Mouse (Mus musculus) right cerebral cortex, adult 2 months (tissue): ENCODE measurements around the gene Rgs13.
"Not testable (repeated sequence)": the region's sequence is repeated elsewhere in the genome, so short reads cannot be mapped to it uniquely, and the experiment has no call there.

ENCODE experiments used
- DNase-seq, 2 experiments: peaks; one replicate each; pipeline ENCODE4 v3.0.0; 2021 to 2022; ENCODE audit warnings: low spot score in 2 of 2

Gene Rgs13

DNA sequence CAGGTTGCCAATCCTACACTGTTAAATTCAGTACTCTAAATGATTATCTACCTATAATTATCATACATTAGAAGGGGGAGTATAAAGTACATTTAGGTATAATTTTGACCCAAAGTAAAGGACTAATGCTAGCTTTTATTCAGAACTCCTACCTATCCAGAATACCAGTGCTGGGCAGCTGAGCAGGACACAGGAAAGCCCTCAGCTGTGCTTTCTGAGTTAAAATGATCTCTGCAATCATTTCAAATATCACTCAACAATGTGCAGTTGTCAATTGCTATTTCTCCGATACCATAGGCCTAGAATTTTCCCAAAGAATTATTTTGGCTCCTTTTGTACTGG, 25.0 kb downstream of the Rgs13 start:
- DNase-seq, result no peak

DNA sequence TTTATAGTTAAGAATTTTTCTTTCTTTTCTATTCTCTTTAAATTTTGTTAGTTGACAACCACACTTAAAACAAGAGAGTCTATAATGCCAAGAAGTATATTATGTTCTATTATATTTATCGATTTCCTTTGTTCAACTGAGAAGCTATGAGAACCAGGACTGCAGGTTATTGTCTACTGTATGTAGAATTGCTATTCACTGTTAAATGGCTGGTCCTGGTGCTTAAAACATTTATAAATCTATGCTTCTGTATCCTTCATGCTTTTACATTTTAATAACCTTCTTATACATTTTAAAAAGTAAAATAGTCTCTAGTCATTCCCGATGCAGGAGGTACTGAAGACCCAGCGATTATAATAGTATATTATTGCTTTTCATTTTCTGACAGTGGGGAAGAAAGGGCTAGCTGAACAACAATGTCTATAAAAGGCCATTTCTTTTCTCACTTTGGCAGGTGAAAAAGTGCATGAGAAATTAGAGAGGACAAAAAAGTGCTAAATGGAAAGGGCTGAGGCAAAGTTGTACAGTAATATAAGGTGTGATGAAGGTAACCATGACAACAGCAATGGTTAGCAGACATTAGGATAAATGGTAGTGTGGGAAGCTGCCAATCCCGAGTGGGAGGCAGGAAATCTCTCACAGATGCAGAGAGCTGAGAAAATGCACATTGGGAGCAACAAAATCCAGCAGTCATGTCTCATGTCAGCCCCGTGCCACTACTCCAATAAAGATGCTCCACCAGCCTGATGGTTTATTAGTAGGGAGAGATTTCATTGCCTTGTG, 25.6 kb downstream of the Rgs13 start:
- DNase-seq, result peak; percentile 59 to 67

- no peak for DNase-seq
Measured at GRCm38 (mm10) chr1:144149997-144150396, 27.2 kb downstream of the Rgs13 start.

DNA sequence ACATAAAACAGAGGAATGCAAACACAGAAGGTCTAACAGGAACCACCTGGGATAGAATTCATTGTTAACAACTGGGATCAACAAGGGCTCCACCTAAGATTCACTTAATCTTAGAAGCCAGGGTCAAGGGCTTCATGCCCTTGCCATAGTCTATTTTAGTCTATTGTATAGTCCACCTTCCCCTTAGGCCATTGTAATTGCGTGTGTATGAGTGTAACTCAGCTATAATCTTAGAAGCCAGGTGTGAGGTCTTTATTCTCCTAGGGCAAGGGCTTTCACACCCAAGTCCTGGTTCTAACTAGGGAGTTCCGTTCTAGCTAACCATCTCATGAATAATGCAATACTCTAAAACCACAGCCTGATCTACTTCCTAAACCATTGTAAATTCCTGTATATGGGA, 35.8 kb downstream of the Rgs13 start:
- not testable (repeated sequence) for DNase-seq

DNA sequence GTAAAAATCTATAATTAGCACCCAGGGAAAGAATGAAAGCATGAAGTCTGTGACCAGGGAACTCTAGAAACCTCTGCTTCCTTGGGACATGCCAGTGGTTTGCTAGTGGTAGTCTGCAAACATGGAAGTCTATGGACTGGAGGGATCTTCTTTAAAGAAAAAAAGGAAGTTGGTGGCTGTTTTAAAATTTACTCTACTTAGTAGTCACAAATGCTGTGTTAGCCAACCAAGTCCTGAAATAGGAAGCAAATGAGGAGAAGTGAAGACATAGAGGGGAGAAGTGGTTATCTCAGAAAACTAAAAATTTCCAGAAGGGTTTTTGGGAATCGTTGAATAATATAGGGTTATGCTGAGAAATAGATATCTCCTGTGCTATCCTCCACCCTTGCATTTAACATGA, 37.3 kb downstream of the Rgs13 start:
- no peak for DNase-seq

- DNase-seq, result peak; percentile 53 to 58
Measured at GRCm38 (mm10) chr1:144127965-144128364, 49.2 kb downstream of the Rgs13 start.

- no peak for DNase-seq
Measured at GRCm38 (mm10) chr1:144120042-144120441, 57.1 kb downstream of the Rgs13 start.

- DNase-seq, result no peak
Measured at GRCm38 (mm10) chr1:144119456-144119855, 57.7 kb downstream of the Rgs13 start.

DNA sequence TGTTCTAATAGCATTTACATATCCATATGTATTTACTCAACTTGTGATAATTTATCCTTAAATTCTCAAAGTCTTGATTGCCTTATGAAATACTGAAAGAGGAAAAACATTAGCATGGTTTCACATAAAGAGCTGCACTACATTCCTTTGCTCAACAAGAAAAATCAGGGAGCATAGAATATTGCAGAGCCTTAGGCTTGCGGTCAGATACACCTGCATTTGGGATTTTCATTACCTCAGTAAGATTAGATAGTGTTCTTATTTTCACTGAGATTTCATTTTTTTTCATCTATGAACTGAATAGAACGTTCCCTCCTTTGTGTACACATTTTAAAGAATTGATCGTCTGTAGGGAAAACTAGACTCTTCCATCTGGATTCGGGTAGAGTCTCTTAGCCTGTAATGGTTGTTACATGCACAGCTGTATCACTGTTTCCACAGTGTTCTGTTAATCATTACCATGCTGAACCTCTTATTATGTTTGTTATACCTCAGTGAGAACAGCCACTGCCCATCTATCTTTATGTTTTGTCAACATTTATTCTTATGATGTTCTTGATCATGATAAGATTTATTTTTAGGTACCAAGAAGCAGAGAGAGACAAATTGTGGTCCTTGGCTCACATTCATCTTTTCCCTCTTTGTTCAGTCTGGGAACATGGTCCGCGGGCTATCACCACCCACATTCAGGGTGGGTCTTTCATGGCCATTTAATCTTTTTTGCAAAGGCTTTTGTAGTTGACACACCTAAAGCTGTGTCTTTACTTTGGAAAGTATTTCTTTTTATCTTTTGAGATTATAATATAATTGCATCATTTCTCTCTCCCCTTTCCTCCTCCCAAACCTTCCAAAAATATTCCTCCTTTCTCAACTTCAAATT, 61.1 kb downstream of the Rgs13 start:
- DNase-seq, result no peak

DNA sequence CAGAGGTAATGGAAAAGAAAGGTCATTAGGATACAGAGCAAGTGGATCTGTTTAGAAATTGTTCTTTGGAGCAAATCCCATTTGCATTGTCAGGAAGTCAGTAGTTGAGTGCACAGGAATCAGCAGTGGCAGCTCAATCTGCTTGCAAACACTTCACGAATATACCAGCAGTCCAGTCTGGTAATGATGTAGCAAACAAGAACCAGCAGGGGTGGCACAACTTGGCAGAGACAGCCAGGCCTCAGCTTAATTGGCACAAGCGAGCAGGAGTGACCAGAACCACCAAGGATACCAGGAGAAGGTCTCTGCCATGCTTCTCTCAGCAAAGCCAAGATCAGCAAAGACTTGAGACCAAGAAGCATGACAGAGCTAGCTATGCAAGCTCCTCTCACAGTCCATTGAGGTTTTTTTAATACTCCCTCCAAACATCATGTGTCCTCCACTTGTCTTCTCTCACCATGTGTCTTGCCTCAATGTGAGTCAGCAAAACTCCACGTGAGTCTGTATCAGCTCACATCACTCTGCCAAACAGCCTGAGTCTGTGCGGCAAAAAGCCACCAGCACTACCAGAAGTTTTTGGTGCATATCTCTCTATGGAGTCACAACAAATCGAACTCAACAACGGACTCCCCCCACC, 63.6 kb downstream of the Rgs13 start:
- DNase-seq, result no peak

DNA sequence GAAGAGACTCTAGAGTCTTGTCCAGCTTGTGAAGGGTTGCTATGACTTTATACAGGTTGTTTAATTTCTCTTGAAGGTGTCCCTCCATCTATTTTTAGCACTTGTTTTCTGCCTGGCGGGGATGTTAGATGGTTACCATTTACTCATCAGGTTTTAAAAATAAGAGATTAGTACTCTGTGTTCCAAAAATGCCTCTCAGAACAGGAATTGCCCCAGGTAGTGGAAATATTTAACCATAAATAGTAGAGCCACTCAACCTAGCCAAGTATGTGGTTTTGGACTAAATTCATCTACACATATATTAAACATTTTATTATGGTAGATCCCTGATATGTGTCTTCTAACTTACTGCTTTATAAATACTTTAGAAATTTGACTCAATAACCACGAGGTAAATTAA, 64.2 kb downstream of the Rgs13 start:
- DNase-seq, result no peak

GRCm38 (mm10) chr1:144098587-144099258, 78.4 kb downstream of the Rgs13 start:
- DNase-seq, result no peak

- DNase-seq, result no peak
Measured at GRCm38 (mm10) chr1:144090410-144090809, 86.8 kb downstream of the Rgs13 start.
